Mouse (Mus musculus): ENCODE measurements around the gene Dcaf4. TPM values are rescaled to one million over a fixed set of nuclear protein-coding genes. Genes with fewer than 3 reads are reported as not detected.

Gene Dcaf4
- 11.7 TPM for polyA plus RNA-seq (2012; fragmentation: generic; extraction: Trizol)
- long read RNA-seq, experiment 1, transcript Dcaf4-201 (14 exons, 2,008 nt), result major isoform, 12 of 15 reads
- long read RNA-seq, experiment 1, partial matches to known transcripts, result 1 of 15 reads
- long read RNA-seq, experiment 1, other reads (novel, unspliced or antisense), result 2 of 15 reads
- long read RNA-seq, experiment 2, transcript Dcaf4-201 (14 exons, 2,008 nt), result major isoform, 33 of 44 reads
- long read RNA-seq, experiment 2, partial matches to known transcripts, result 0 of 44 reads
- long read RNA-seq, experiment 2, other reads (novel, unspliced or antisense), result 11 of 44 reads

DNA sequence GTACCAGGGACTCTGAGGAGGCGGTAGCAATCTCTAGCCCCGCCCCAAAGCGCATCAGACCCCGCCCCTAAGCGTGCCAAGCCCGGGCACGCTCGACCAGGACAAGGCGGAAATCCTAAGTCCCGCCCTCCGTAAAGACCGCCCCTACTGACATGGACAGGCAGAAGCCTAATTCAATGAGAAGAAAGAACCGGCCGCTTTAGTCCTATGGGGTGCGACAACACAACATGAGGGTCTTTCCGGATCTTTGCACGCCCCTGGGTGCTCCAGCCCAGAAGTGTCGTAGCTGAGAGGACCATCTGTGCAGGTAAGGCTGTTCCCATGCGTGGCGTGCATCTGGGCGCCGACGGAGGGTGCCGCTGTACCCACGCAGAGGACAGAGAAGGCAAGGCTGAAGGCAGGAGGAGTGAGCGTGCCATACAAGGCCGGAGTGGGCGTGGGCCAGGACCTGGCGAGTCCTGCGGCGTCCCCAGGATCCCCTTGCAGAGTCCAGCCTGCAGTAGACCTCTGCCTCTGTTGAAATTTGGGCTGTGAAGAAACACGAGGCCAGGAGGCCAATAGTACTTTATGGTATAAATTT, at the start of gene Dcaf4:
Gene Dcaf4, plus strand, starts transcription at position 156 of the 580 bp plus-strand sequence.
- H3K27me3 ChIP-seq (ENCODE audit: control insufficient read depth, insufficient read depth, insufficient read length), result no peaks in the 10 kb centered on the region
- TF ChIP-seq FOSL1 (IDR thresholded peaks at IDR 0.05; ENCODE audit: insufficient read depth, low read length, poor library complexity, severe bottlenecking) (no peak), MAX (IDR thresholded peaks at IDR 0.05) (no peak), MYOG (IDR thresholded peaks at IDR 0.05; ENCODE audit: control insufficient read depth, extremely low read depth, insufficient read length) (no peak), USF1 (IDR thresholded peaks at IDR 0.05; ENCODE audit: low read depth) (no peak)
- no peaks in the 10 kb centered on the region for H3K79me2 ChIP-seq (ENCODE audit: control insufficient read depth, insufficient read depth)
- peak within 1 kb of the TSS; percentile 78 for H3ac ChIP-seq (ENCODE audit: control insufficient read depth, insufficient read length, low read depth)
- no peaks in the 10 kb centered on the region for H3K36me3 ChIP-seq (ENCODE audit: control insufficient read depth, insufficient read depth)
- H3K79me3 ChIP-seq (ENCODE audit: low read depth), result peaks cover 3% of the 10 kb centered on the region
- H3K4me3 ChIP-seq (ENCODE audit: insufficient read depth, poor library complexity, severe bottlenecking), result peak within 1 kb of the TSS; percentile 55

DNA sequence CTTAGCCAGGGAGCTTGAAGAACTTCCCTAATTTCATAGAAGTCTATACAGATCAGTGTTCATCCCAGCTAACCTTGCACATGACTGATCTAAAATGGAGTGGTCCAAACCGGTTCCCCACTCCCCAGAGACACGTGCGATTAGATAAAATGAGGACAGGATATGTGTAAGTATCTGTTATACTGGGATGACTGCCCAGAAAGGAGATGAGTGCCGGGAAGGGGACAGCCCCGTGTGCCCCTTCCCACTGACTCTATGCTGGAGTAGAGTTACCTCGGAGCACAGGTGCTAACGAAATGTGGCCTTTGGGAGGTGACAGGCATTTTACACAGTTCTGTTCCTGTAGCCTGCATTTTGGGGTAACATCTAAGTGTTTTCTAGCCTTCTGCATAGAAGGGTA, 48.5 kb upstream of the Dcaf4 start:
- Histone ChIP-seq H3ac (ENCODE audit: control insufficient read depth, insufficient read length, low read depth) (no peak overlapping the region), H3K79me2 (ENCODE audit: control insufficient read depth, insufficient read depth) (no peaks in the 10 kb centered on the region)

GRCm38 (mm10) chr12:83473987-83474600, 46.2 kb upstream of the Dcaf4 start:
- Histone ChIP-seq H3K27me3 (ENCODE audit: control insufficient read depth, insufficient read depth, insufficient read length) (peaks cover 24% of the 10 kb centered on the region), H3K36me3 (ENCODE audit: control insufficient read depth, insufficient read depth) (no peaks in the 10 kb centered on the region), H3K79me2 (ENCODE audit: control insufficient read depth, insufficient read depth) (no peaks in the 10 kb centered on the region), H3K79me3 (ENCODE audit: low read depth) (no peaks in the 10 kb centered on the region), H3ac (ENCODE audit: control insufficient read depth, insufficient read length, low read depth) (no peak overlapping the region), H3K4me3 (ENCODE audit: insufficient read depth, poor library complexity, severe bottlenecking) (no peak overlapping the region)
- TF ChIP-seq MYOG (IDR thresholded peaks at IDR 0.05; ENCODE audit: control insufficient read depth, extremely low read depth, insufficient read length) (no peak), FOSL1 (IDR thresholded peaks at IDR 0.05; ENCODE audit: insufficient read depth, low read length, poor library complexity, severe bottlenecking) (no peak), CEBPB (IDR thresholded peaks at IDR 0.05; ENCODE audit: low read depth) (no peak), USF1 (IDR thresholded peaks at IDR 0.05; ENCODE audit: low read depth) (no peak), MAX (IDR thresholded peaks at IDR 0.05) (no peak), MYOD1 (IDR thresholded peaks at IDR 0.05; ENCODE audit: control insufficient read depth, insufficient read length, low read depth) (no peak), CTCF (IDR thresholded peaks at IDR 0.05; ENCODE audit: control insufficient read depth, insufficient read depth, insufficient read length) (no peak)

More for the DNA sequence above, 48.5 kb upstream of the Dcaf4 start:
- Histone ChIP-seq H3K27me3 (ENCODE audit: control insufficient read depth, insufficient read depth, insufficient read length) (peaks cover 20% of the 10 kb centered on the region), H3K4me3 (ENCODE audit: insufficient read depth, poor library complexity, severe bottlenecking) (no peak overlapping the region), H3K79me3 (ENCODE audit: low read depth) (no peaks in the 10 kb centered on the region), H3K36me3 (ENCODE audit: control insufficient read depth, insufficient read depth) (no peaks in the 10 kb centered on the region)
- no peak for TF ChIP-seq MAX (IDR thresholded peaks at IDR 0.05)
- no peak for TF ChIP-seq CEBPB (IDR thresholded peaks at IDR 0.05; ENCODE audit: low read depth)

DNA sequence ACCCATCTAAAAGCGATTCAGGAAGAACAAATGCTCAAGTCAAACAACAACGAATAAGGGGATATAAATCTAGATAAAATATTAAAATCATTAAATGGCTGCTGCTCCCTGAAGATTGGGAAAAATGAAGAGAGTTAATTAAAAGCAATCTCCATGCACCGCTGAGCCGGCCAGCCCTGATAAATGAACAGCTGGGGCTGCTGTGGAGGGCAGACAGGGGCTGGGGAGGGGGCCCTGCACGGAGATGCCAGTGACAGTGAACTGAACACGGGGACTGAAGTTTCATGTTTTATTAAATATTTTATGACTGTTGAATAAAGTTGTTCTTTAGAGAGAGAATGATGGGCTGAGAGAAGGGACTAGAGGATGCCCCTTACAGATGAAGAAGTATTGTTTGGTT, 44.8 kb upstream of the Dcaf4 start:
- H3K79me2 ChIP-seq (ENCODE audit: control insufficient read depth, insufficient read depth), result no peaks in the 10 kb centered on the region
- no peak overlapping the region for H3ac ChIP-seq (ENCODE audit: control insufficient read depth, insufficient read length, low read depth)
- no peaks in the 10 kb centered on the region for H3K79me3 ChIP-seq (ENCODE audit: low read depth)
- H3K36me3 ChIP-seq (ENCODE audit: control insufficient read depth, insufficient read depth), result no peaks in the 10 kb centered on the region
- peaks cover 24% of the 10 kb centered on the region for H3K27me3 ChIP-seq (ENCODE audit: control insufficient read depth, insufficient read depth, insufficient read length)
- no peak overlapping the region for H3K4me3 ChIP-seq (ENCODE audit: insufficient read depth, poor library complexity, severe bottlenecking)
- TF ChIP-seq CTCF (IDR thresholded peaks at IDR 0.05; ENCODE audit: control insufficient read depth, insufficient read depth, insufficient read length), result no peak
- TF ChIP-seq MYOD1 (IDR thresholded peaks at IDR 0.05; ENCODE audit: control insufficient read depth, insufficient read length, low read depth), result no peak
- TF ChIP-seq USF1 (IDR thresholded peaks at IDR 0.05; ENCODE audit: low read depth), result no peak
- TF ChIP-seq CEBPB (IDR thresholded peaks at IDR 0.05; ENCODE audit: low read depth), result no peak
- no peak for TF ChIP-seq MYOG (IDR thresholded peaks at IDR 0.05; ENCODE audit: control insufficient read depth, extremely low read depth, insufficient read length)
- no peak for TF ChIP-seq FOSL1 (IDR thresholded peaks at IDR 0.05; ENCODE audit: insufficient read depth, low read length, poor library complexity, severe bottlenecking)

DNA sequence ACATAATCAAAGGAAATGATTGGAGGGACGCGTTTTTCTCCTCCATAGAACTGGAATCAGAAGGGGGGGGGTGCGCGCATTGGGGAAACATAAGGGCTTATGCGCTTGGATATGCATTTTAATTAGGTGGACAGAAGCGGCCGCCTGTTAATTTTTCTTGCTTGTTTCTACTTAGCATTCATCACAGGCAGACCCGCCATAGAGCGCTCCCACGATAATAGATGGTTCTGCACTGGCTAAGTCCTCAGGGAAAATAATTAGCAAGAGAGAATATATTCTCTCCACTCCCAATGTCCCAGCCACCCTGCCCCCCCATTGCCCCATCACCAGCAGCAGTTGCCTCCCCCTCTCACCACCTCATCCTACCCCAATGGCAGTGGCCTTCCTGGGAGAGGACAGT, 44.0 kb upstream of the Dcaf4 start:
- H3K79me3 ChIP-seq (ENCODE audit: low read depth), result no peaks in the 10 kb centered on the region
- TF ChIP-seq CTCF (IDR thresholded peaks at IDR 0.05; ENCODE audit: control insufficient read depth, insufficient read depth, insufficient read length) (no peak), FOSL1 (IDR thresholded peaks at IDR 0.05; ENCODE audit: insufficient read depth, low read length, poor library complexity, severe bottlenecking) (no peak), MYOG (IDR thresholded peaks at IDR 0.05; ENCODE audit: control insufficient read depth, extremely low read depth, insufficient read length) (no peak), MYOD1 (IDR thresholded peaks at IDR 0.05; ENCODE audit: control insufficient read depth, insufficient read length, low read depth) (no peak), USF1 (IDR thresholded peaks at IDR 0.05; ENCODE audit: low read depth) (no peak), CEBPB (IDR thresholded peaks at IDR 0.05; ENCODE audit: low read depth) (no peak), MAX (IDR thresholded peaks at IDR 0.05) (no peak)
- no peaks in the 10 kb centered on the region for H3K36me3 ChIP-seq (ENCODE audit: control insufficient read depth, insufficient read depth)
- H3ac ChIP-seq (ENCODE audit: control insufficient read depth, insufficient read length, low read depth), result no peak overlapping the region
- H3K4me3 ChIP-seq (ENCODE audit: insufficient read depth, poor library complexity, severe bottlenecking), result no peak overlapping the region
- peaks cover 24% of the 10 kb centered on the region for H3K27me3 ChIP-seq (ENCODE audit: control insufficient read depth, insufficient read depth, insufficient read length)
- H3K79me2 ChIP-seq (ENCODE audit: control insufficient read depth, insufficient read depth), result no peaks in the 10 kb centered on the region
